Comparison of ENCODE assay signal across 28 mouse cellular contexts in genomic region chr17:45851723-45852396, GRCm38 (mm10).
A peak's percentile ranks its signal among the peaks of the same experiment; 100 is the strongest.
DNase-seq lines count a peak whose midpoint lies in the region; TF ChIP-seq lines count a peak whose summit lies in the region.
"Had no signal": no experiment of that assay in that cellular context is flagged by ENCODE, and none has a peak within 500 bp of the region (broad histone marks: within the 10 kb centered on the region; RNA-seq: fewer than 3 reads in every experiment).

No protein-coding gene starts in this region.

- no peaks in the 10 kb centered on the region for H3K27me3 ChIP-seq in myocyte (ENCODE audit: control insufficient read depth, insufficient read depth, insufficient read length)
- H3K27me3 ChIP-seq: forebrain, embryonic 15.5 days; limb, embryonic 13.5 days; lung, embryonic 15.5 days; Patski had no signal

- H3K36me3 ChIP-seq in myocyte (ENCODE audit: control insufficient read depth, insufficient read depth): no peaks in the 10 kb centered on the region
- H3K36me3 ChIP-seq: forebrain, embryonic 15.5 days; heart, embryonic 13.5 days; limb, embryonic 13.5 days; lung, embryonic 15.5 days; midbrain, embryonic 12.5 days had no signal

- peak overlapping the region; percentile 2 for H3K4me3 ChIP-seq in myocyte
- H3K4me3 ChIP-seq: forebrain, embryonic 15.5 days; gastrocnemius, adult 2 months; heart, embryonic 13.5 days; left cerebral cortex, adult 2 months; limb, embryonic 13.5 days; lung, embryonic 15.5 days; midbrain, embryonic 12.5 days had no signal

- DNase-seq in adrenal gland, adult (ENCODE audit: inconsistent age in 2 of 2, low spot score in 1 of 2): peak; percentile 83 to 85
- no peak for DNase-seq in adrenal gland, postnatal 25 days
- peak; percentile 67 for DNase-seq in heart, adult 11 months
- no peak for DNase-seq in heart, adult 18-20 months
- DNase-seq in MN1 (ENCODE audit: low spot score): peak; percentile 84
- no peak for DNase-seq in retina, postnatal 1 day
- no peak for DNase-seq in layer of hippocampus, adult 9-10 months (ENCODE audit: low spot score)
- DNase-seq: cerebellum, adult 2 months; cerebellum, postnatal 25 days; gastrocnemius, adult 2 months; gastrocnemius, postnatal 36 days; heart, postnatal 10 days; kidney, adult 9 months; kidney, postnatal 14 days; right cerebral cortex, adult 18-20 months; right cerebral cortex, postnatal 4 days; thymus, adult 2 months; thymus, postnatal 36 days had no signal

- H3K4me2 ChIP-seq in myocyte (ENCODE audit: low read depth): peak overlapping the region; percentile 47
- H3K4me2 ChIP-seq: forebrain, embryonic 15.5 days; heart, embryonic 13.5 days; hindbrain, embryonic 14.5 days; limb, embryonic 13.5 days; liver, embryonic 11.5 days; lung, embryonic 15.5 days; midbrain, embryonic 12.5 days had no signal

- peak; percentile 49 for TF ChIP-seq POLR2A in myocyte (IDR thresholded peaks at IDR 0.05; ENCODE audit: insufficient read length, low read depth)

- H3ac ChIP-seq in myocyte (ENCODE audit: control insufficient read depth, insufficient read length): peak overlapping the region; percentile 36

- no peaks in the 10 kb centered on the region for H3K79me2 ChIP-seq in myocyte (ENCODE audit: control insufficient read depth, insufficient read depth)

TF ChIP-seq in myocyte, 11 proteins besides CTCF, POLR2A, EP300 and RAD21:
- TF ChIP-seq TCF12 (IDR thresholded peaks at IDR 0.05; ENCODE audit: insufficient read depth, poor library complexity, severe bottlenecking) (no peak), SRF (IDR thresholded peaks at IDR 0.05; ENCODE audit: control insufficient read depth, insufficient read length, low read depth) (no peak), MYOG (IDR thresholded peaks at IDR 0.05; ENCODE audit: control insufficient read depth in 1 of 3, insufficient read depth in 1 of 3, insufficient read length in 2 of 3, low read depth in 2 of 3) (no peak), TCF3 (IDR thresholded peaks at IDR 0.05; ENCODE audit: insufficient read length, low read depth) (no peak), POLR2AphosphoS2 (IDR thresholded peaks at IDR 0.05; ENCODE audit: insufficient read length, low read depth) (peak; percentile 52), CEBPB (IDR thresholded peaks at IDR 0.05; ENCODE audit: insufficient read depth, poor library complexity, severe bottlenecking) (peak; percentile 82), REST (IDR thresholded peaks at IDR 0.05; ENCODE audit: insufficient read depth, insufficient read length) (no peak), MAX (IDR thresholded peaks at IDR 0.05; ENCODE audit: low read depth) (no peak), E2F4 (IDR thresholded peaks at IDR 0.05; ENCODE audit: insufficient read depth) (no peak), USF1 (IDR thresholded peaks at IDR 0.05; ENCODE audit: low read depth) (no peak), MYOD1 (IDR thresholded peaks at IDR 0.05; ENCODE audit: control insufficient read depth in 1 of 3, insufficient read length in 2 of 3, low read depth in 2 of 3) (peak in 1 of 3 experiments; percentile 12)

Comparison
In these comparisons a context has a peak if more than half of its experiments do, and no peak if none do; other contexts are left out.
1. DNase-seq: peak in adrenal gland, adult (2 of 2), heart, adult 11 months (single experiment) and MN1 (single experiment); none in adrenal gland, postnatal 25 days (single experiment), heart, adult 18-20 months (0 of 2), retina, postnatal 1 day (single experiment) and layer of hippocampus, adult 9-10 months (single experiment).